Mouse (Mus musculus) hindlimb bud, embryonic 11.5 days (tissue): ENCODE data around the gene Palld.

Experiments used
- DNase-seq: peaks from one replicate; pipeline ENCODE4 v3.0.0-alpha.2; 2012; ENCODE audit warnings: low read depth, low spot score; ENCODE audit errors: extremely low spot score

Gene Palld

DNA sequence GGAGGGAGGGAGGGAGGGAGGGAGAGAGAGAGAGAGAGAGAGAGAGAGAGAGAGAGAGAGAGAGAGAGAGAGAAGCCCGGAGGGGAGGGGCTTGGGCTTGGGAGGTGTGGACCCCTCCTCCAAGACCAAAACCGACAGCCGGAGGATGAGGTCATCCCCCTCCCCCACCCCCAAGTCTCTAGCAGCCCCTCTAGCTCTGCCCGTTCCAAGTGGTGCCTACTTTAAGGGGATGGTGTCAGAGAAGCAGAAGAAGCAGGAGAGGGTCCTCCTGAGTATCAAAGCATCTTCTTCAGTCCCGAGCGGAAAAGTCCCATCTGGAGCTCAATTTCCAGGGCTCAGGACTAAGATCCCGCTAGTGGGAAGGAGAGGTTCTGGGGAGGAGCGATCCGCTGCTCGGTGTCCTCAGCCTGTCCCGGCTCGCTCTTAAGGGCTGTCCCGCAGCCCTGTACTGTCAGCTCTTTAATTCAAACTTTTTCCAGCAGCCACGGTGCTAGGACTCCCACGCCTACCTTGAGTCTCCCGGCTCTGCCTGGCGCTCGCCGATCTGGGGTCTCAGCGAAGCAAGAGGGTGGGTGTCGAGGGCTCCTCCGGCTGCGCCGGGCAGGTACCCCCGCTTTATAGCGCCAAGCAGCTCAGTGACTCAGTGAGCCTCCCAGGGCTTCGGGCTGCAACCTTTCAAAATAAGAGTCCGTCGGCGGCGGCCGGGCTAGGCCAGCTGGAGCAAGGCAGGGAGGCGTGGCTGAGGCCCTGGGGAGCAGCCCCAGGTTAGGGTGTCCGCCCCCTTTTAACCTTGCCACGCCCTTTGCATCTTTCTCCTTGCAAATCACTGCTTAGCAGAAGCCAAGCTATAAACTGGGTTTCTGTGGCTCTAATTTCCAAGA lies 311.7 kb downstream of the Palld start:
- DNase-seq: peak; percentile 76

DNA sequence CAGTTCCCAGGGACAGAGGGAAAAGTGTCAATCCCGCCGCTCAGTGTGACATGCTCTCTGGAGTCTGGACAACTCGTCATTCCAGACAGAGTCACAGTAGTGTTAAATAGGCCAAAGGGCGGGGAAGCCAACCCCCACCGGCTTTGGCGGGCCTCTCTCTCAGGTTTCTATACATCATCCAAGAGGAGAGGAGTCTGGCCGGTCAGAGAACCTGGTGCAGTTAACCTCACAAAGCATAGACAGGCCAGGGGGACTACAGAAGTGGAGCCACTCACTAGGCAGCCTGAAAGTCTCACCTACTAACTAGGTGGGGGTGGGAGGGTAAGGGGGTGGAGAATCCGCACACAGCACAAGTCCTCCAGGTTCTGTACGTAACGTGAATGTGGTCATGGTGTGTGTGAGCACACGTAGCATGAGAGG lies 312.5 kb downstream of the Palld start:
- DNase-seq: no peak

DNA sequence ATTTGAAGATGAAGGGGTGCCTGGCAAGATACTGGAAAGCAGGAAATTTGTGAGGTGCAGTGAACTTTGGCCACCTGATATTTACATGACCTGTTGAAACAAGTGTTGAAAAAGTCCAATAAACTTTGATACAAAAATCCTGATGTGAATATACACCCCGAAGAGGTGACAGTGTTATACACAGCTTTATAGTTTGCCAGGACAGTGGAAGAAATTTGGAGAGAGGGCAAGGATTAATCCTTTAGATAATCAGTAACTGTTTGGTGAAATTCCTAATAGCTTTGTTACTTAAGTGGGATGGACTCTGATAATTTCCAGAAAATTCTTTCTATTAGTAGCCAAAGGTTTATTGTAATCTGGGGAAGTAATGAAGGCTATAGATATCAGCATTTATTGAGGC lies 314.2 kb downstream of the Palld start:
- DNase-seq: no peak

DNA sequence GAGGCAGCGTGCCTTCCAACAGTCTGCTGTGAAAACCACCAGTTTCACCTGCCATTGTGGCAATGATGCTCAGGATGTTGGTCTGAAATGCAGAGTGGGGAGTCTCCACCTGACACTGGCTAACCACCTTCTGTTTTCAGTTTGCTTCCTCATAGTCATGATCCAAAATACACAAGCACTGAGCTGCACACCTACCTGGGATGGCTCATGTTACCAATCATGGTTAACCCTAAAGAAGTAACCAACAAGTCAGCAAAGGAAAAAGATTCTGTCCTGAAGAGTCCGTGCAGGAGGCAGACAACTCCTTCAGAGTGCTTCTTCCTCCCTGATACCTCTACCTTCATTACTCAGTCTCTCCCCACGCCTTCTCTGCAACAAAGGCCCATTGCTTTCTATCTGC lies 314.8 kb downstream of the Palld start:
- no peak for DNase-seq

DNA sequence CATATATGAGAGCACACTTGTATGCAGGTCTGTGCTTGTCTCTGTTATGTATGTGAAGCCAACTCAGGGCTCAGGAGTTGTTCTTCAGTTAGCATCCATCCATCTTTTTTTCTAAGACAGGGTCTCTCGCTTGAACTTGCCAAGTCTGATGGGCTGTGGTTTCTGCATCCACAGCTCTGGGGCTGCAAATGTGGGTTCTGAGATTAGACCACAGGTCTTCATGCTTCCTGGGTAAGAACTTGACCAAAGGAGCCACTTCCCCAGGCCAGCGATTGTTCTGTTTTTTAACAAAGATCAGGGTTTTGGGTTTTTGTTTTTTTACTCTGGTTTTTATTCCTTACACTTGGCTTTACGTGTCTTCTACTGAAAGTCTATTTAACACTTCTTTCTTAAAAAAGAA lies 316.0 kb downstream of the Palld start:
- no peak for DNase-seq

DNA sequence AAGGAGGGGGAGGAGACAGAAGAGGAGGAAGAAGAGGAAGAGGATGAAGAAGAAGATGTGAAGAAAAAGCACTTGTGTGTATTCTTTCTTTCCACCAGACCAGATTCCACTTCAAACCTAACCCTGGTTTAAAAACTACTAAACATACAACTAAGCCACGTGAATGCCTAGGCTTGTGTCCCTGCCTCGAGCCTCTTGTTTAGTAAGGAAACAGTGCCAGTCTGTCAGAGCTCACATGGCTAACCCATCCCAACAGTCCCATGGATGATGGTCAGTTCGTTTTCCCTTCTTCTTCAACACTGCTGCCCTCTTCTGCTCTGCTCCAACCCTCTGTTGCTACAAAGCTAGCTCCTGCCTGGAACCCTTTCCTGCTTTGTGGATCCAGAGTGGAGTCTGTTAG lies 316.7 kb downstream of the Palld start:
- no peak for DNase-seq

DNA sequence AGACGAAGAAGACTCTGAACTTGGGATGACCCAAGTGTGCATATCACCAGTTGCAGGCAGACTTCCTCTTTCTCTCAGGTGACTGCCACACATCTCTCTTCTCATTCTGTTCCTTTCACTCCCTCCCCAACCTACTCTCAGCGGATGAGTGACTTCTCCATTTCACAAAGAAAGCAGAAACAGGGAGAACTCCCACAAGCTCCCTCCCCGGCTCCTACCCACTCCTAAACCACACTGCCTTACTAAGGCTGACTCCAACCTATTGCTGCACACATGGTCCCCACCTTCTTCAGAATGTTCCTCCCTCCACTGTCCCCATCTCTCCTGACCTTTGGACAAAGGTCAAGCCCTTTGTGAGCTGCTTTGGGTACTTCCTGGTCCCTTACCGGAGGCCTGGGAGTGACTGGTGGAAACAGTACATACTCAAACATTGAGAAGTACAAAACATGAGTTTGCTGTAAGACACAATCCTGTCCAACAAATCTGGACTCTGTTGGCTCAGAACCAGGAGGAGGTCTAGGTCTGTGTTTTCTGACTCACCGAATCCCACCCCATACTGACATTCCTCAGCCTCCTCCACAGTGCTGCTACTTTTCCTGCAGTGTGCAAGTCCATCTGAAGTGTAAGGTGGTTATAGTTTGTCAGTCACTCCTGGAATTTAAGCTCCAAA lies 317.6 kb downstream of the Palld start:
- DNase-seq: no peak

DNA sequence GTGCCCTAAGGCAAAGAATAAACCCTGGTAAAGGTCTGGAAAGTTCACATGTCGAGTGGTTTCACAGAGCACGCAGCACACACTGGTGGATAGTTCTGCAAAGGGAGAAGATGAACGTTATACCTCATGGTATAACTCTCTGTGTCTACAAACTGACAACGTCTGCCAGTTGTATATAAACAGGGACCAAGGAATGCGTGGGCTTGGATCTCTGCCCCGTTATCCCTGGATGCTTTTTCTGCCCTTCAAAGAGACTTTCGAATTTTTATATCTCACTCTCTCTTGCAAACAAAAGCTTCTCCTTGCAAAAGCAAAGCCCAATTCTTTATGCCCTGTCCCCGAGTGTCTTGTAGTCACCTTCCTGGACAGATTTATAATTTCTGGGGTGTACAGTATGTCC lies 319.9 kb downstream of the Palld start:
- no peak for DNase-seq

DNA sequence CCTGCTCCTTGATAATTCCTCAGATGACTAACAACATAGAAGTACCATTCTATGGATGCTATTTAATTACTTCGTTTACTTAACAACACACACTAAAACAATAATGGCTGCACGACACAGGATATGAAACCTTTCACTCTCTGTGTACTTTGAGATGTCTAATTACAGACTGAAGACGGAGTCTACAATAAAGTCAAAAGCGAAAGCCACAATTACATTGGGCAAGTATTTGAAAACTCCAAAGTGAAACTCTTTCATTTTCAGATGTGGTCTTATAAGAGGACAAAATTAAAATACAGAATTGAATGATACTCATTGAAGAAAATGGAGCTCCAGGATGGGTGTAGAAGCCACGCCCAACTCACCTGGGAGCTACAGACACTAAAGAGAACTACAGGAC lies 321.2 kb downstream of the Palld start:
- DNase-seq: no peak

DNA sequence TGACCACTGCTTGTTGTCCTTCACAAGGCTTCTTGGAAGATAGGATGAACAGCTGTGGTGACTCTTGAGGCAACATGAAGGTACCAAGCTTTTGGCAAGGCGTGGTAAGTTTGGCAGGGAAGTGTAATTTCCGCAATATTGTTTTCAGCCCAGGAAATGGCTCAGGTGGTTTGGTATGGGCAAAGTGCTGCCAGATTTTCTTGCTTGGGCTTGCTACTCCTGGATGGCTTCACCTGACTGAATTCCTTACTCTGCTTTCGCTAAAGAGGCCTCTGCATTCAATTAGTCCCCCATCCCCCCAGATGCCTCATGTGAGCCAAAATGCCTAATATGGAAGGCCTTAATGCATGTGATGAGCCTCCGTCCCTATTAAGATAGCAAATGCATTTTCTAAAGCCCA lies 322.7 kb downstream of the Palld start:
- DNase-seq: no peak

DNA sequence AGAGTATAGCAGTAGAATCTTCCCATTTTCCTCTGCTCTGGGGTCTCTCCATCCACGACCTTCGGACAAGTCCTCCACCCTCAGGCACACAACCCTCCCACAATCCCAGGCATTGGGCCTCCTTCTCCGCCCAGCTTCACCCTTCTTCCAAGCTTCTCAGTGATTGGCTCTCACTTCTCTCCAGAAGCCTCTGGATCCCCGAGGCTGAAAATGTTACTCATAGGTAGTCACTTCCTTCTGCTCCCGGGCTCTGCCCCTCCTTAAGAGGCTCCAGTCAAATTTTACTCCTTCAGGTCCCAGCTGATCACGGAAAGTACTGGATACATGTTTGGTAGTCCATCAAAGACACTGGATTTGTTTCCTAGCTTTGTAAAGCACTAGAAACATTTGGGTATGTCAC lies 323.7 kb downstream of the Palld start:
- no peak for DNase-seq

DNA sequence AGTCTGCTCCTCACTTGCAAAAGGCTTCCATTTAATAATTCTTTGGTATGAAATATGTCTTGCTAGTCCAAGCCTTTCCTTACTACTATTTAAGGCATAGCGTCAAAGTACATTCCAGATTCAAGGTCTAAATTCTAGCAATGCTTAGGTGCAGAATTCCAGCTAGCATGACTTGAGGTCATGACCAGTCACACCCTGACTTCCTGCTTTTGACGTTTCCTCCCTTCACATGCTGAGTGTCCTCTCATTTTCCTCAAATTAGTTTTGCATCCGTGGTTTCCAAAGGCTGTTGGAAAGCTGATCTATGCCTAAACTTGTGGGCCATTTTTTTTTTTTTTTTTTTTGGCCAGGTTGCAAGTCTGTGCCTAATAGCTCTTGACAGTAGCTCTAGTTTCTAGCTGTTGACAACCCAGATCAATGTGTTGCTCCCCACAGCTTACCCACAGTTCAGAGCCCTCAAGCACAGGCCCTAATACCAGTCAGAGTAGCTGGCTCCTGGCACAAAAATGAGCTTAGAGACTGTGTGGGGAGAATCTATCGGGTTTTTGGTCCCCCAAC lies 327.3 kb downstream of the Palld start:
- no peak for DNase-seq

DNA sequence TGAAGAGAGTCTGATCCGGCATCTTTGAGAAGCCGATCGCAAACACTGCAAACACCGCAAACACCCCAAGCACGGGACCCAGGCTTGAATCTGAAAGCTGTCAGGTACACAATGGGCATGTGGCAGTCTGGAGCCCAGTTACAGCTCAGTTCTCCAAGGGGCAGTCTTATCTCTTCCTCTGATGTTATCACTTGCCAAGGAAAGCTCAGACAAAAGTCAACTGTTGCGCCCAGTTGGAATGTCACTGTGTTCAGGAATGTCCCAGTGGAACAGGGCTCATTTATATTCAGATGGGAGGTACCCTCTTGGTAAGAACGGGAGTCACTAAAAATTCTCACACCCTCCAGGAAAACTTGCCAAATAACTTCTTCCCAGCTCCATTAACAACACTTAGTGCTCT lies 328.0 kb downstream of the Palld start:
- DNase-seq: no peak

DNA sequence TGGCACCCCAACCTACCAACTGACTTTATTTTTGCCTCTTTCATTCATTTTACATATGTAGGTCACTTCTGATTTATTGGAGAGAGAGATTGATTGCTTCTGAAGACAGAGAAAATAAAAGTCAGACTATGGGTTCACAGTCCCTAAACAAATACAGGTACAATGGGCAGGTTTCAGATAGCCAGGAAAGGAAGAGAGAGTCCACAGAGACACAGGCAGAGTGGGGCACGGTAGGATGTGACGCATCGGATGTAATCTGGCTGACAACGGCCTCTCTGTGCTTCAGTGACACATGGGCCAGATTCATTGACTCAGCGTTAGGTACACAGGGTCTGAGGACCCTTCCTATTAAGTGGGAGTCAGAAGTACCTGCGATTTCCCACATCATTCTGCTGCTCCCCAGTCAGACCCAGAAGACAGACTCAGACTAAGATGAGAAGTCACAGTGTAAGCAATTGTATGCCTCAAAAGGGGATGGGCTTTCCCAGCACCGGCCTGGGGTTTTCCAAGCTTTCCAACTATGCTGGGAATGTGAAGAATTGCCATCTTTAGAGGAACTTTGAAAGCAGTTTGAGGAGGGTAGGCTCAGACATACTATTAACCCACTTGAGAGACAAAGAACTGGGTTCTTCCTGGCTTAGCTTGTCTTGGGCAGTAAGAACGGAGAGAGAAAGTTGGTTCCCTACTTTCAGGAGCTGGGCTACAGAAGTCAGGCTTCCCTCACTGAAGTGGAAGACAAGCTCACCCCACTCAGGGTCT lies 329.1 kb downstream of the Palld start:
- DNase-seq: no peak

DNA sequence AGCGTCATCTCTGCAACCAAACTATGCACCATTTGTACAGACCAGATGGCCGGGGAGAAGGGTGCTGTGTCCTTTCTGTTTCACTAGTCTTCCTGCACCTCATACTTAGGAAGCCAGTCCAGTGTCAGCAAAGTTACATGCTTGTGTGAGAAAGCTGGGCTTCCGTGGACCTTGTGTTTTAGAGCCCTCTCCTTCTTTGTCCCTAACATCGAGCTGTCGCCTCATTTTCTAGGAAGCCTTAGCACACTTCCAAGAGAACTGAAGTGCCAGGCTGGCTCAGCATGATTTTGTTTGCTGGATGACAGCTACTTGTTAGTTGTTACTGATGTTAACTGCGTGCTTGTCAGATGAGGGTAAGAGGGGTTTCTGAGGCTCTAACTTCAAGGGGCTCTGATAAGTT lies 329.8 kb downstream of the Palld start:
- DNase-seq: no peak

DNA sequence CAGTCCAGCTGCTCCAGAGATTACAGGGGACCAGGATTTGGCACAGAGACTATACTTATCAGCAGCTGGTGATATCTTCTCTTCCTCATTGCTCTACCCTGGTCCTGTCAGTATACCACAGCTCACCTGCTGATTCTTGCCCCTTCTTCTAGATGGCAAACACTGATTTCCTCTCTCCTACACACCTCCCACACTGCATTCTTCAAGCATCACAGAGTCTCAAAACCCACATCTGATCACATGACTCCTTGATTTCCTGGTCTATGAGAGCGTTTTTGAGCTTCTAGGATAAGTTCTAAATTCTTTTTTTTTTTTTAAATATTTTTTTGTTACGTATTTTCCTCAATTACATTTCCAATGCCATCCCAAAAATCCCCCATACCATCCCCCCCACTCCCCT lies 331.9 kb downstream of the Palld start:
- no peak for DNase-seq

DNA sequence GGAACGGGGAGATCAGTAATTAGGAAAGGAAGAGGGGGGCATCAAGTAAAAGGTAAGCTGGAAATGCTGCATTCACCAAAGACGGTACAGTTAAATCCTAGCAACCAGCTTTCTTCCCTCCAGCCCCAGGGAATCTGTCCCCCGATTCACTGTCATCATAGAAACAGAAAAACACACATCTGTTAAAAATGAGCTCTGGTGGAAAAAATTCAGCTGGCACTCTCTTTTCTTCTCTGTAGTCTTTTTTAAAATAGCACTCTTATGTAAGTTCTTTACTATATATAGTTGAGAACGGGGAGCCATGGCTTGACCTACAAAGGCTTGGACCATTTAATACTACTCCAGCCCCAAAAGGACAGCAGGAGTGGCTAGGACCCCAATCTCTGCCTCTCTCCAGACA lies 332.8 kb downstream of the Palld start:
- no peak for DNase-seq

DNA sequence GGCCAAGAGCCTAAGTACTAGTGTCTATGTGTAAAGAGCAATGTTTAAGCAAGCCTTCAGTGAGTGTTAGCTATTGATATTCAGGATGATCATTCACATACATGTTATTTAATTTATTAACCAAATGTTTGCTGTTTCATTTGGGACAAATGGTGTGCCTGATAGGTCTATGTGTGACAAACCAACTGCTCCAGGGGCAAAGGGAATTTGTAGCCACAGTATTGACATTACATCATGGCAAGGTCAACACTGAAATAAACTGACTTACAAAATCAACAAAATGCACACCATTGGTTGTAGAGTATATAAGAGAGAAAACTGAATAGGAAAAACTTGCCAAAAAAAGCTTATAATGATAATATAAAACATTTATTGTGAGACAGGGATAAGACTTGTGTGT lies 333.3 kb downstream of the Palld start:
- no peak for DNase-seq

DNA sequence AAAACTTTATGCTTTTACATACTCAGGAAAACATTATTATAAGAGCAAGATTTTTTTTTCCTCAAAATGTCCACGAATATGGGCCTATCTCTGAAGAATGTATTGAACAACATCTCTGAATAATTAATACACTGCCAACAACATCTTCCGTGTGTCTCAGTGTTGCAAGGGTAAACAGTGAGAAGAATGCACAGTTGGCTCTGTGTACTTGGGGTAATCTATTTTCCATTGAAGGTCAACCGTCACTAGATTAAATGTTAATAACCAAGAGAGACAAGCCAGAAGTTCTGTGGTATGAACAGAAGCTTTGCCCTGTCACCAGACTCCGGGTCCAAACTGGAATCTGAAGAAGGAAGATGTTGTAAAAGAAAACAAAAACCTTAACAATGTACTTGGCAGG lies 339.1 kb downstream of the Palld start:
- no peak for DNase-seq

DNA sequence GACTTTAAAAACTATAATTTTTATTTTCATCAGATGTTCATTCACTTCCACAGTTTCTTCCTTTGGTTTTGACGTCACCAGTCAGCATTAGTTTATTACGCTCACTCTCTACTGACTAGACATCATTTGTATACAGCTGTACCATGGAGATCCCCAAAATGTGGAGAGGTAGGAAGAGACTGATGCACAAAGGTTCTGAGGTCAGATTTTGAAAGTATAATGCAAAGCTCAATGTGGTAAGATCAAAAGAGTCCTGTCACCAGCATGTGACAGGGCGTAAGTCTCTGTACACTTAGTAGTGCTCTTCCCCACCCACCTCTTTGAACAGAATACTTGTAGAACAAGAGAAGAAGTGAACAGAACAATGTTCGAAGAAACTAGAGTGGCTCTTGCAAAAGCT lies 339.9 kb downstream of the Palld start:
- DNase-seq: no peak

DNA sequence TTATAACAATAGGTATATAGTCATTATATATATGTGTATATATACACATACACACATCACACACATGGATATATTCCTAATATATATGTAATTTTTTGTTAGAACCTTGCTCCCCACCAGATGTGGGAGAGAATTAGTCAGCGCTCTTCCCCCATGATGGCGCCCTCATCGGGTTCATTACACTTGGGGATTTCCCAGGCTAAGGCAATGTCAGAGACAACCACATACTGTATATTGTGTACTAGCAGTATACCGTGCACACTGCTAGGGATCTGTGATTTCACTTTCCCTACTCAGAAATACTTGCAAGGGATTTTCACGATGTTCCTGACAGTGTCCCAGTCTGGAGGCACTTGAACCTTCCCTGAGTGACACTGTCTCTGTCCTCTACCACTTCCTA lies 341.3 kb downstream of the Palld start:
- no peak for DNase-seq

DNA sequence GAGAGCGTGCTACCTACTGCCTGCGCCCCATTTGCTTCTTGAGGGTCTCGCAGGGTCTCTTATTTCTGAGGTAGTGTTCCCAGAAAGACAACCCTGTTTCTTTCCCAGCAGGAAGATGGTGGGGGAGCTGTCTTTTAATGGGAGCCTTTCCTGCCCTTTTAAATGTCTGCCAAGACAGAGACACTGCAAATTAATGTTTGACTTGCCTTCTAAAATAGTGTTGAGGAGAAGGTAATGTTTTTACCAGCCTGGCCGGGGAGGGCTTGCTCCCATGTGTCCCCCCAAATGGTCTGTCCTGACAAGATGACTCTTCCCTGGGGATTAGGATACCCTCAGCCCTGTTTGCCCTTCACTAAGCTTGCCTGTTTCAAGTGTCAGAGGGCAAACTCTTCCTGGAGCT lies 342.5 kb downstream of the Palld start:
- DNase-seq: no peak
